Mouse (Mus musculus) kidney, postnatal 0 days (tissue): ENCODE data around the gene Prr13. TPM values are rescaled to one million over a fixed set of nuclear protein-coding genes. Genes with fewer than 3 reads are reported as not detected.

Source experiments
- ATAC-seq: fragments of 200-750 bp; cut with Nextera tagmentation; replicated peaks from 2 replicates; pipeline ENCODE4 v1.8.0; 2017; ENCODE audit warnings: low read depth, moderate number of reproducible peaks, moderate TSS enrichment, moderate library complexity; ENCODE audit not compliant: low FRiP score
- DNase-seq: peaks from one replicate; pipeline ENCODE4 v3.0.0-alpha.2; 2016; ENCODE audit warnings: low spot score
- H3K27ac ChIP-seq: fragments of 300-500 bp; sonication (generic); 2 replicates; pipeline ENCODE4 v1.5.1; 2014; ENCODE audit warnings: mild to moderate bottlenecking
- H3K27me3 ChIP-seq: fragments of 300-500 bp; sonication (generic); 2 replicates; pipeline ENCODE4 v1.6.1; 2014; ENCODE audit warnings: low read length, mixed read lengths; ENCODE audit not compliant: insufficient read depth
- H3K36me3 ChIP-seq: fragments of 300-500 bp; sonication (generic); 2 replicates; pipeline ENCODE4 v1.6.1; 2014; ENCODE audit warnings: low read length, mixed read lengths; ENCODE audit not compliant: insufficient read depth
- H3K4me1 ChIP-seq: fragments of 300-500 bp; sonication (generic); replicated peaks from 2 replicates; pipeline ENCODE4 v1.6.1; 2014; ENCODE audit warnings: antibody characterized with exemption, low read length, mixed read lengths; ENCODE audit not compliant: insufficient read depth
- H3K4me2 ChIP-seq: fragments of 300-500 bp; sonication (generic); 2 replicates; pipeline ENCODE4 v1.6.1; 2014; ENCODE audit warnings: mild to moderate bottlenecking, low read length, moderate library complexity, mixed read lengths
- H3K4me3 ChIP-seq: fragments of 300-500 bp; sonication (generic); replicated peaks from 2 replicates; pipeline ENCODE4 v1.5.1; 2014; ENCODE audit warnings: low read depth, low read length
- H3K9ac ChIP-seq: fragments of 300-500 bp; sonication (generic); 2 replicates; pipeline ENCODE4 v1.6.1; 2014; ENCODE audit warnings: low read depth, low read length
- H3K9me3 ChIP-seq: fragments of 300-500 bp; sonication (generic); replicated peaks from 2 replicates; pipeline ENCODE4 v1.6.1; 2016; ENCODE audit warnings: low read length, inconsistent platforms, mixed read lengths
- CTCF ChIP-seq: IDR thresholded peaks from 2 replicates; pipeline ENCODE4 v1.5.1; 2016; ENCODE audit warnings: antibody characterized with exemption, low read depth, mild to moderate bottlenecking, moderate library complexity
- WGBS: fragments of 180-500 bp; shearing (Covaris S2); extraction: QIAGEN DNeasy Blood & Tissue Kit; methylation state at CpG from one replicate; pipeline ENCODE4 v1.1.7; 2014; 5-methylcytosine and 5-hydroxymethylcytosine counted together
- polyA plus RNA-seq: library from polyadenylated mRNA; unstranded; fragments of >200 nt; fragmentation: Nextera tagmentation; extraction: Ambion mirVana; gene quantifications from 2 replicates; pipeline ENCODE4 v1.2.1, GENCODE M21; 2015

Prr13 gene
- 109 and 117 TPM in 2 replicates for polyA plus RNA-seq

GRCm38 (mm10) chr15:102458904-102459317, at the start of gene Prr13:
TSS of gene Prr13 (plus strand) at chr15:102459028.
- WGBS: under 1% methylated on average over 19 of the region's 19 CpGs
- Histone ChIP-seq H3K36me3 (no peaks in the 10 kb centered on the region), H3K27me3 (no peaks in the 10 kb centered on the region), H3K4me3 (peak within 1 kb of the TSS; percentile 37), H3K4me1 (no peaks in the 10 kb centered on the region), H3K27ac (peak within 1 kb of the TSS; percentile 42; the same call in 1 of the 2 replicates), H3K4me2 (peak within 1 kb of the TSS; percentile 71), H3K9me3 (no peaks in the 10 kb centered on the region), H3K9ac (peak within 1 kb of the TSS; percentile 46)
- peak; percentile 86 for TF ChIP-seq CTCF
- peak; percentile 86 for ATAC-seq
- peak; percentile 95 for DNase-seq

GRCm38 (mm10) chr15:102409286-102409685, 49.5 kb upstream of the Prr13 start:
- Histone ChIP-seq H3K4me2 (no peak overlapping the region; the same call in 1 of the 2 replicates), H3K4me1 (peaks cover 19% of the 10 kb centered on the region; the same call in 1 of the 2 replicates), H3K27ac (no peak overlapping the region), H3K36me3 (peaks cover 31% of the 10 kb centered on the region), H3K9me3 (no peaks in the 10 kb centered on the region), H3K4me3 (no peak overlapping the region), H3K9ac (no peak overlapping the region), H3K27me3 (no peaks in the 10 kb centered on the region)
- 91% methylated on average over 3 of the region's 3 CpGs for WGBS
- no peak for ATAC-seq
- no peak for DNase-seq
- TF ChIP-seq CTCF: no peak

- 91% methylated on average over 1 of the region's 1 CpGs for WGBS
- H3K27me3 ChIP-seq: no peaks in the 10 kb centered on the region
- peaks cover 31% of the 10 kb centered on the region for H3K36me3 ChIP-seq
- TF ChIP-seq CTCF: no peak
- H3K4me3 ChIP-seq: no peak overlapping the region
- H3K9me3 ChIP-seq: no peaks in the 10 kb centered on the region
- H3K27ac ChIP-seq: no peak overlapping the region
- ATAC-seq (no peak), DNase-seq (no peak)
- 0 out of 2 replicates have a peak overlapping the region, but pooled peaks have one; percentile 21 for H3K4me2 ChIP-seq
- peaks cover 19% of the 10 kb centered on the region; the same call in 1 of the 2 replicates for H3K4me1 ChIP-seq
- H3K9ac ChIP-seq: no peak overlapping the region
Measured at GRCm38 (mm10) chr15:102411077-102411476, 47.8 kb upstream of the Prr13 start.

- Histone ChIP-seq H3K36me3 (peaks cover 24% of the 10 kb centered on the region), H3K27me3 (no peaks in the 10 kb centered on the region), H3K9me3 (no peaks in the 10 kb centered on the region), H3K4me1 (peaks cover 11% of the 10 kb centered on the region; the same call in 1 of the 2 replicates), H3K9ac (no peak overlapping the region), H3K4me3 (no peak overlapping the region), H3K27ac (no peak overlapping the region), H3K4me2 (no peak overlapping the region)
- ATAC-seq: no peak
- no peak for TF ChIP-seq CTCF
- no peak for DNase-seq
Measured at GRCm38 (mm10) chr15:102413687-102414086, 45.1 kb upstream of the Prr13 start.

- ATAC-seq (no peak), DNase-seq (no peak)
- TF ChIP-seq CTCF: no peak
- Histone ChIP-seq H3K4me3 (no peak overlapping the region), H3K27ac (no peak overlapping the region), H3K27me3 (no peaks in the 10 kb centered on the region), H3K4me2 (no peak overlapping the region), H3K36me3 (0 out of 2 replicates have a peak, but pooled peaks cover 4% of the 10 kb centered on the region), H3K9me3 (no peaks in the 10 kb centered on the region), H3K9ac (no peak overlapping the region), H3K4me1 (no peaks in the 10 kb centered on the region)
- WGBS: 74% methylated on average over 2 of the region's 2 CpGs
Measured at GRCm38 (mm10) chr15:102417524-102417923, 41.3 kb upstream of the Prr13 start.

GRCm38 (mm10) chr15:102420986-102421385, 37.8 kb upstream of the Prr13 start:
- Histone ChIP-seq H3K27ac (no peak overlapping the region), H3K4me3 (no peak overlapping the region), H3K36me3 (peaks cover 6% of the 10 kb centered on the region; the same call in 1 of the 2 replicates), H3K27me3 (no peaks in the 10 kb centered on the region), H3K4me1 (no peaks in the 10 kb centered on the region), H3K4me2 (no peak overlapping the region), H3K9ac (no peak overlapping the region), H3K9me3 (no peaks in the 10 kb centered on the region)
- no peak for TF ChIP-seq CTCF
- DNase-seq (no peak), ATAC-seq (no peak)
- 57% methylated on average over 1 of the region's 1 CpGs for WGBS

GRCm38 (mm10) chr15:102421437-102421836, 37.4 kb upstream of the Prr13 start:
- Histone ChIP-seq H3K4me2 (no peak overlapping the region), H3K36me3 (peaks cover 10% of the 10 kb centered on the region; the same call in 1 of the 2 replicates), H3K9me3 (no peaks in the 10 kb centered on the region), H3K4me3 (no peak overlapping the region), H3K27ac (no peak overlapping the region), H3K9ac (no peak overlapping the region), H3K4me1 (no peaks in the 10 kb centered on the region), H3K27me3 (no peaks in the 10 kb centered on the region)
- WGBS: 56% methylated on average over 3 of the region's 3 CpGs
- peak; percentile 77 for TF ChIP-seq CTCF
- ATAC-seq: no peak
- DNase-seq: peak; percentile 87
